Mouse (Mus musculus): ENCODE data around the gene Gm7903. TPM values are rescaled to one million over a fixed set of nuclear protein-coding genes. Genes with fewer than 3 reads are reported as not detected.

Gm7903 gene
- polyA plus RNA-seq (2015; fragmentation: Nextera tagmentation; extraction: Ambion mirVana): 0.05 and 0.10 TPM in 2 replicates

DNA sequence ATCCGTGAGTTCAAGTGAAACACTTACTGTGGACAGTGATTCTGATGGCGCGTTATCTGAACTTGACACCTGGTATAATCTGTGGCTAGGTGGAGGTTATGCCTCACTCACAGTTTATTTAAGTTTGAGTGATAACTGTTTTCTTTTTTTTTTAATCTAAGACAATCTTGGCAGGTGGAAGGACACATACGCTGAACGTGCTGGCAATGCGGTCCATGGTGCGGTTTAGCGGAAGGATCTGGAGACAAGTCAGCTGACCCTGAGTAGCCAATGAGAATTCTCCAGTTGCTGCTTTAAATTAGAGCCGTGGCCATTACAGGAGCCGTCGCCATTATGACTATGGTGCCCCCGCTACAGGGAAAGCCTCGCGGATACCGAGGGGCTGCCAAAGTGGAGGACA, at the start of gene Gm7903:
Gm7903 (plus strand) TSS at position 301 of the 400 bp plus-strand sequence.

Other genes starting within 250 kb of the Gm7903 start
- gene Tceal6, start 223.1 kb upstream of the Gm7903 start, polyA plus RNA-seq (2015; fragmentation: Nextera tagmentation; extraction: Ambion mirVana): 2.3 and 3.8 TPM in 2 replicates
- gene Pramel3, start 131.5 kb upstream of the Gm7903 start, polyA plus RNA-seq (2015; fragmentation: Nextera tagmentation; extraction: Ambion mirVana): not detected in 2 replicates
- gene Gm5128, start 60.6 kb upstream of the Gm7903 start, polyA plus RNA-seq (2015; fragmentation: Nextera tagmentation; extraction: Ambion mirVana): 0.17 TPM in 1 of 2 replicates, not detected in the other
- gene AV320801, start 60.8 kb downstream of the Gm7903 start, polyA plus RNA-seq (2015; fragmentation: Nextera tagmentation; extraction: Ambion mirVana): 0.17 TPM in 1 of 2 replicates, not detected in the other
- gene Nxf7, start 164.9 kb downstream of the Gm7903 start, polyA plus RNA-seq (2015; fragmentation: Nextera tagmentation; extraction: Ambion mirVana): 0.13 and 0.29 TPM in 2 replicates
- 0.14 and 0.15 TPM in 2 replicates for gene Prame, start 193.9 kb downstream of the Gm7903 start, polyA plus RNA-seq (2015; fragmentation: Nextera tagmentation; extraction: Ambion mirVana)